Mouse (Mus musculus): Measurements from ENCODE around the gene Atxn1. TPM values are rescaled to one million over a fixed set of nuclear protein-coding genes. Genes with fewer than 3 reads are reported as not detected.
A peak's percentile ranks its signal among the peaks of the same experiment; 100 is the strongest.

The Atxn1 gene
- polyA plus RNA-seq, 1 experiment, result 7.2 TPM

DNA sequence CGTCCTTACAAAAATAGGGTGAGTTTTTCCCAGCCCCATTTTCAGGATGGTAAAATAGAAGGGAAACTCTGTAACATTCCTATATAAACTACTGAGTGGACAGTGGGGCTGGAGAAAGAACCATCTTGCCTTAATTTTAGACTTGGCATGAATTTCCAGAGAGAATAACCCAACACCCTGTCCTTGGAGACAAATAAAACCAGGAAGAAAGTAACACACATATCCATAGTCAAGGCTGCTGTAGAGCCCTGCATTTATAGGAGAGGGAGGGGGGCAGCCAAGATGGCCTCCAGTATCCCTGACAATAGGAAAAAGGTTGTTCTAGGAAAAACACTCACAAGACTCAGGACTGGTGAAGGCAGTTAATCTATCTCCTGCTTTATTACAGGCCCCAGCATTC is 210.3 kb downstream of the Atxn1 start:
- Histone ChIP-seq H3K27ac (replicated peaks; ENCODE audit: low read depth, low read length) (peak overlapping the region; percentile 0; the same call in 1 of the 2 replicates), H3K4me1 (ENCODE audit: control insufficient read depth, insufficient read depth, insufficient read length, low read length) (peaks cover 20% of the 10 kb centered on the region), H3K4me3 (ENCODE audit: insufficient read depth, low read depth, low read length) (no peak overlapping the region)

DNA sequence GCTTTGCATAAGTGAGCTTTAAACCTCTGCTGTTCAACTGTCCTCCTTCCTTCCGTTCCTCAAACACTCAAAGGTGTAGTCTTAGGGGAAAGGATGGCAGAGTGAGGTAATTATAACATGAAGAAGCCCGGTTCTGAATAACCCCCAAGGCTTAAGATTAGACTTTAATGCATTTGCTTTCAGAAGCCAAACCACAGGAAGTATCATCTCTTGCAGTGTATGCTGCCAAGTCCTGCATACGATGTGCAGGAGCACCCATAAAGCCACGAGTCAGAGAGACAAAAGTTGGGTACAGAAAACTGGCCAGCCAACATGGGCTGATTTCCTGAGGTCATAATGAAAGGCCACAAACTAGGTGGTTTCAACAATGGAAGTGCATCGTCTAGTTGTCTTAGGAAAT is 212.3 kb downstream of the Atxn1 start:
- peak overlapping the region; percentile 6; the same call in 1 of the 2 replicates for H3K27ac ChIP-seq (replicated peaks; ENCODE audit: low read depth, low read length)
- peaks cover 35% of the 10 kb centered on the region for H3K4me1 ChIP-seq (ENCODE audit: control insufficient read depth, insufficient read depth, insufficient read length, low read length)
- H3K4me3 ChIP-seq (ENCODE audit: insufficient read depth, low read depth, low read length), result no peak overlapping the region

DNA sequence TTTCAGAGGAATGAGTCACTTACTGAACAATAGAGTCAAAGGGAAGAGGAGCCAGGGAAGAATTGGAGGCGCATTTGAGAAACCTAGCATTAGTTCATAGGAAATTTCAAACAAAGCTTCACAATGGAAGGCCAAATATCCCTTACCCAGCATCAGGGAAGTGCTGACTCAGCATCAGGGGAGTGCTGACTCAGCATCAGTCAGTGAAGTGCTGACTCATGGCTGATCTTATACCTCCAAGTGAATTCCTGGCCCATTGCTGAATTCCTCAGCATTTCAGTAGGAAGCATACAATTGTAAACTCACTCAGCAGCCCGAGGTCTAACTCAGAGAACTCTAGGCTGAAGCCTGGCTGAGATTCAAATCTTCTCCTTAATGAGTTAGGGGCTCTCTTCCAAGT is 213.6 kb downstream of the Atxn1 start:
- Histone ChIP-seq H3K4me3 (ENCODE audit: insufficient read depth, low read depth, low read length) (no peak overlapping the region), H3K4me1 (ENCODE audit: control insufficient read depth, insufficient read depth, insufficient read length, low read length) (peaks cover 32% of the 10 kb centered on the region), H3K27ac (replicated peaks; ENCODE audit: low read depth, low read length) (peak overlapping the region; percentile 11)

DNA sequence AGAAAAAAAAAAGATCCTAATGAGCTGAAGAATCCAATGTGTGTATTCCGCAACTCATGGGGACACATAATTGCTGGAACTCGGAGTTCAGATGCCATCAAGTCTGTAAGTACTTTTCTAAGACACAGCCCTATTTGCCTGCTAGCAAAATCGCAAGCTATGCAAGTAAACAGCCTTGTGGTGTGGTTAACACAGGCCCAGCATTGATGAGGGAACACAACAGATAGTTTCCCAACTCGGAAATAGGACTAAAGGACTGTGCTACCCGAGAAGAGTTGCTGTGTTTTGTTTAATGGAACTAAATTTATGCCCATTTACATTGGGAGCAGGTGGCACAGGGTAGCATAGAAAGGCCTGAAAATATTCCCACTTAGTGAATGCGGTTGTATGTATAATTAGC is 214.2 kb downstream of the Atxn1 start:
- Histone ChIP-seq H3K4me3 (ENCODE audit: insufficient read depth, low read depth, low read length) (no peak overlapping the region), H3K27ac (replicated peaks; ENCODE audit: low read depth, low read length) (no peak overlapping the region), H3K4me1 (ENCODE audit: control insufficient read depth, insufficient read depth, insufficient read length, low read length) (peaks cover 32% of the 10 kb centered on the region)

DNA sequence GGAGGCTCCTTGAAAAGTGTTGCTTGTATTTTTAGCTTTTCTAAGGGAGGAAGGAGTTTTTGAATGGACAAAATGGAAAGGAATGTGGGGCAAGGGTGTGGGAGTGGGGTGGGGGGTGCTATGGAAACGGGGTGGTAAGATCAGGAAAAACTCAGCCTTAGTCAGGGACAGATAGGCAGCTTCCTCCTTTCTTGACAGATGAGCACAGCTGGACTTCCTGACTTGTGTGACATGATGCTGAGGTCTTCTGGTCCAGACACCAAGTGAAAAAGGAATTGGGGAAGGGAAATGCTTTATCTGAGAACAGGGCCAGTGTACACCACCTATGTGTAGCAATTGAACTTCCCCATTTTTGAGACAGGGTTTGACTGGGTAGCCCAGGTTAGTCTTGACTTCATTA is 214.9 kb downstream of the Atxn1 start:
- H3K4me1 ChIP-seq (ENCODE audit: control insufficient read depth, insufficient read depth, insufficient read length, low read length), result peaks cover 32% of the 10 kb centered on the region
- H3K27ac ChIP-seq (replicated peaks; ENCODE audit: low read depth, low read length), result peak overlapping the region; percentile 43
- H3K4me3 ChIP-seq (ENCODE audit: insufficient read depth, low read depth, low read length), result no peak overlapping the region

DNA sequence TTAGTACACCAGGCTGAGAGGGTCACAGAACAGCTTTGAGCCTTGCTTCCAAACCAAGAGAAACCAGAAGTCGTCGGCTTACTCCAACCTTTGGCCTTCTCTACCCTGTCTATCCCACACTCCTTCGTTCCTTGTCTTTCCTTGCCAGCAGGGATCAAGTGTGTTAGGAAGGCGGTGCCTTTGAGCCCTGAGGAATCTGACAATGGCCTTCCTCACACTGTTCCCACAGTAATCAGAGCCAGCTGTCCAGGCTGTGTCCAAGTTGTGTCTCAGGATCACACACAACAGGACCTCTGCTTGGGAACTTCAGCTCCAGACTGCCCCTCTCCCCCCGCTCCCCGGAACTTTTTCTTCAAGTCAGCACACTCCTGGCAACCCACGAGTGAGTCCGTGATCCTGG is 215.6 kb downstream of the Atxn1 start:
- H3K27ac ChIP-seq (replicated peaks; ENCODE audit: low read depth, low read length), result peak overlapping the region; percentile 50

DNA sequence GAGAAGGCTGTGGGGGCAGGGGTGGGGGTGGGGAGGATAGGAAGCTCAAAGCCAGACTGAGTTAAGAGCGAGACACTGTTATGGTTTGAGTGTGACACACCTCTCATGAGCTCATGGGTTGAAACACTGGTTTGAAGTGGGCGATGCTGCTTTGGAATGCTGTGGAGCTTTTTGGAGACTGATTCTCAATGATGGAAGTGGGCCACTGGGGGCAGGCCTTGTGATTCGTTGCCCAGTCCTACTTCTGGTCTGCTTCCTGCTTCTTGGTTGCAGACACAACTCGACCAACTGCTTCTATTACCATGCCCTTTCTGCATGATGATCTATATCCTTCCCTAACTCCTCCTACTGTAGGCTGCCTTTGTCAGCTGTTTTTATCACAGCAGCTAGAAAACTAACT is 216.1 kb downstream of the Atxn1 start:
- Histone ChIP-seq H3K4me1 (ENCODE audit: control insufficient read depth, insufficient read depth, insufficient read length, low read length) (peaks cover 27% of the 10 kb centered on the region), H3K4me3 (ENCODE audit: insufficient read depth, low read depth, low read length) (no peak overlapping the region), H3K27ac (replicated peaks; ENCODE audit: low read depth, low read length) (peak overlapping the region; percentile 50)

More for the DNA sequence above, 215.6 kb downstream of the Atxn1 start:
- Histone ChIP-seq H3K4me3 (ENCODE audit: insufficient read depth, low read depth, low read length) (no peak overlapping the region), H3K4me1 (ENCODE audit: control insufficient read depth, insufficient read depth, insufficient read length, low read length) (peaks cover 27% of the 10 kb centered on the region)

DNA sequence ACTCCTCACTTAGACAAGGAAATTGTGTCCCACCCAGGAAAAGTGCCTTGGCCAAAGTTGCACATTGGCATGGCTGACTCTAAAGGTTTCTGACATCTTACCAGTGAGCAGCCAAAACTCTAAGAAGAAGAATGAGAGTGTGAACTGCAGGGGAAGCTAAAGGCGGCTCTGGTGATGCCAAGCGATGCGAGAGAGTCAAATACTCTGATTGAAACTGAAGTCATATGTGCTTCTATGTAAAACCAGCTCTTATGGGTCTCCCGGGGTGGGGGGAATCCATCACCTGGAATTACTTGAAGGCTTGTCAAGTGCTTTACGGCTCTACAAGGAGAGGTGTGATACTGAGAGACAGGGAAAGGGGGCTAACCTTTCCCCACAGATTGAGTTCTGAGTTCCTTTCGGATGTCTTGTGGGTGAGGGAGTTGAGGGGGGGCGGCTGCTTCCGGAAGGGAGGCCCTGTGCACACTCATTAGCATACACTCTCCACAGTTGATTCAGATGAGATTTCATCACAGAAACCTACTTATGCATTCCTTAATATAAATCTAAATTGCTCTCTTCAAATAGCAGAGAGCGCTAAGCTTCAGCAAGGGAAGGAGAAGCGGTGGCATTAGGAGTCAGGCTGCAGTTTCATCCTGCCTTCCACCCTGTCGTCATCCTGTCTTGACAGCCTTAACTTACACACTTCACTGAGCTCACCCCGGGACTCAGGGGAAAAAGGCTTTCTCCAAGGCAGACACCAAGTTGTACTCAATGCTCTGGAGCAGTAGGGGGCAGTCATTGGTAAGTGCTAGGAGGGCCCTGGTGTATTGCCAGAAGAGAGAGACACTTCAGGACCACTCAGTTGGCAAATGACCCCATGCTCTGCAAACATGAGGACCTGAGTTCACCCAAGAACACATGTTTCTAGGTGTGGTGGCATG is 218.7 kb downstream of the Atxn1 start:
- H3K27ac ChIP-seq (replicated peaks; ENCODE audit: low read depth, low read length), result no peak overlapping the region
- H3K4me3 ChIP-seq (ENCODE audit: insufficient read depth, low read depth, low read length), result no peak overlapping the region
- peaks cover 27% of the 10 kb centered on the region for H3K4me1 ChIP-seq (ENCODE audit: control insufficient read depth, insufficient read depth, insufficient read length, low read length)

DNA sequence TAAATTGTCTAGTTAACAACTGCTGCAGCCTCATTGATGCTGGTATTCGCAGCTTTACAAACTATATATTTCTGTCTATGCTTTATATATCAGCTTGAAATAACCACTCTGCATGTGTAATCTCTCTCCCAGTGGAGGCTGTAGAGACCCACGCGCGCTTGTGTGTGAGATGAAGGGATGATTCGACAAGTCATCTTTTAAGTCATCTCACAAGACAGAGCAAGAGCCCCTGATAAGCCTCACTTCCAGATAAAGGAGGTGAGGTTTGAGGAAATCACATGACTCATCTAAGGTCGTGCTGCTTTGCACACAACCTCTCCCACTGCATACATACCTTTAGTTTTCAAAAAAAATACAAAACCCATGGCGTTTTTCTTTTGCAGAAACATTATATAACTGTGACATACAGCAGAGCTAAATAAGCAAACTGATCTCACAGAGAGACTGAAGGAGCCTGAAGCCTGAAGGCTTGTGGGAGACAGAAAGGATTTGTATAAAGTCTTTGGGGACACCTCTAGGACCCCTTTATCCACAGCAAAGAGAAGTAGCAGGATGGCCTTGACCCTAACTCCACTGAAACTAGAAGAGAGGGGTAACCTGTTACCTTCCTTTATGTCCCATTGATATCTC is 219.9 kb downstream of the Atxn1 start:
- no peak overlapping the region for H3K27ac ChIP-seq (replicated peaks; ENCODE audit: low read depth, low read length)
- H3K4me1 ChIP-seq (ENCODE audit: control insufficient read depth, insufficient read depth, insufficient read length, low read length), result peaks cover 24% of the 10 kb centered on the region
- no peak overlapping the region for H3K4me3 ChIP-seq (ENCODE audit: insufficient read depth, low read depth, low read length)

DNA sequence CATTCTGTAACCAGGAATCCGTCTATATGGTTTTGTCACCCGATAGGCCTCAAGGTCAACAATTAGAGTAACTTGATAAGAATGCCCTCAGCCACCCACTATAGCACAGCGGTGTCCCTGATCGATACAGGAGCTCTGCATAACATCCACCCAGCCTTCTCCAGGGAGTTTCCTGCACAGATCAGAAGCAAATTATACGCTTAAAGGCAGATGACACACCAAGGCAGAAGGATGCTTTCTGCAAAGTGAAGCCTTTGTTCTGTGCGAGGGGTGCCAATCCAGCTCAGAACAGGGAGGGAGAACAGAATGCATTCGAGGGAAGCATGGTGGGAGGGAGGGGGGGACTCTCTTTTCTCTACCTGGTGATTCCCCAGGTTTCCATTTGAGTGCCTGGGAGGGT is 221.0 kb downstream of the Atxn1 start:
- H3K4me3 ChIP-seq (ENCODE audit: insufficient read depth, low read depth, low read length), result no peak overlapping the region

DNA sequence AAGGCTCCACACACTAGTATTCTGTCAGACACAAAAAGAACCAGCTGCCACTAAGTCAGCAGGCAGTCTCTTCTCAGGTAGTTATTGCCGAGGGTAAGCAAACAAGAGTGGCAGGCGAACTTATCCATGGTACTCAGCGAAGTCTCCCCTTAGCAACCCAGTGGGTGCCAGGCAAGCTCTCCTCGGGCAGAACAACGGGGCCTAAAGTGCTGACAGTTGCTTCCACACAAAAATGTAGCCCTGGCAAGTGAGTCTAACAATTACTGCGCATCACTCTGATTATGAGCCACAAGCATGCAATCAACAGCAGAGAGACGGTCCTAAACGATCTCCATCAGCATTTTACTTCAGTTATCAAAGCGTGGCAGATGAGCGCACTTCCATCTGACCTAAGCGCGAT is 224.4 kb downstream of the Atxn1 start:
- no peak overlapping the region for H3K27ac ChIP-seq (replicated peaks; ENCODE audit: low read depth, low read length)
- H3K4me1 ChIP-seq (ENCODE audit: control insufficient read depth, insufficient read depth, insufficient read length, low read length), result no peaks in the 10 kb centered on the region; the same call in 1 of the 2 replicates
- H3K4me3 ChIP-seq (ENCODE audit: insufficient read depth, low read depth, low read length), result no peak overlapping the region

More for the DNA sequence above, 221.0 kb downstream of the Atxn1 start:
- H3K4me1 ChIP-seq (ENCODE audit: control insufficient read depth, insufficient read depth, insufficient read length, low read length), result peaks cover 13% of the 10 kb centered on the region
- H3K27ac ChIP-seq (replicated peaks; ENCODE audit: low read depth, low read length), result no peak overlapping the region

DNA sequence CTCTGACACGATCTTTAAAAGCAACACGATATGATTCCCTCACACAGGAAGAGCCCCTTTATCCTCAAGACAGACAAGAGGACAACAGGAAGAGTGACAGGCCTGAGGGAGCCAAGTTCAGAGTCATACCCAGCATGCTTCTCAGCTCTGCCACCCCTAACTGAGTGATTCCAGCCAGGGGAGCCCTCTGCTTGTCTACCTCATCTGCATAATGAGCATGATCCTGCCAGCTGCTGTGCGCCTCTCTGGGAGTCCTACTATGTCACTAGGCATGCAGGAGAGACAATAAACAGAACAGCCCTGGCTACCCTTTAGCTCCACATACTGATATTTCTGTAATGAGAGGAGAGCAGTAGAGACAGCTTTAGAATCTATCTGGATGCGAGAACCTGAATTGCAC is 228.6 kb downstream of the Atxn1 start:
- no peak overlapping the region for H3K27ac ChIP-seq (replicated peaks; ENCODE audit: low read depth, low read length)
- H3K4me3 ChIP-seq (ENCODE audit: insufficient read depth, low read depth, low read length), result no peak overlapping the region
- no peaks in the 10 kb centered on the region for H3K4me1 ChIP-seq (ENCODE audit: control insufficient read depth, insufficient read depth, insufficient read length, low read length)

DNA sequence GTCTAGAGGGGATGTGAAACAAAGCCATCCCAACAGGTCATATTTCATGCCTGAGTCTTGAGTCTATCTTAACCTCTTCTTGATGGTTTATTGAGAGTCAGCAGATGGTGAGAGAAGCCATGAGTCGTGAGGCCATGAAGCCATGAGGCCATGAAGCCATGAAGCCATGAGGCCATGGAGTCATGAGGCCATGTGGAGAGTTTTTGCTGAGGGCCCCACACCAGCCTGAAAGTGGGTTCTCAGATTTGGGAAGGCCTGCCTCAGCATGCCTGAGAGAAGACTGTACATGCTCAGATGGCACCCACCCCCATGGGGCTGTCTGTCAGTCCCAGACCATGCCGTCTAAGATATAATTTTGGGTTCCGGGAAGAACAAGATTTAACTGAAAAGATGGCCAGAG is 229.0 kb downstream of the Atxn1 start:
- no peaks in the 10 kb centered on the region for H3K4me1 ChIP-seq (ENCODE audit: control insufficient read depth, insufficient read depth, insufficient read length, low read length)
- no peak overlapping the region for H3K4me3 ChIP-seq (ENCODE audit: insufficient read depth, low read depth, low read length)
- no peak overlapping the region for H3K27ac ChIP-seq (replicated peaks; ENCODE audit: low read depth, low read length)

DNA sequence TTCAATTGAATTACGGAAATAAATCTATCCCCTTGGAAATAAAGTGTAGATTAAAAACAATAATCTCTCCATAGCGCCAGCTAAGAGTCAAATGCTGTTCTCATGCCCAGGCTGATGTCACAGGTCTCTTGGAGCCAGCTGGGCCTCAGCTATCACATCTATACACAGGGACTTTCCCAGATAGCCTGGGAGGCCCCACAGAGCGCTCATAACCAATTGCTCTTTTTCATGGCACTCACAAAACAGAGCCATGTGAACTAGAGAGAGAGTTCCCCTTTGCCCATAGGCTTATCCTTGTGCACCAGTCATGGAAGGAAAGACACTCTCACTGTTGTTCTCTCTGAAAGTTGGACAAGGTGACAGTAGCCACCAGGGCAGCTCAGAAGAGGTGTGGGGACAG is 230.3 kb downstream of the Atxn1 start:
- Histone ChIP-seq H3K4me3 (ENCODE audit: insufficient read depth, low read depth, low read length) (no peak overlapping the region), H3K27ac (replicated peaks; ENCODE audit: low read depth, low read length) (no peak overlapping the region), H3K4me1 (ENCODE audit: control insufficient read depth, insufficient read depth, insufficient read length, low read length) (no peaks in the 10 kb centered on the region)

DNA sequence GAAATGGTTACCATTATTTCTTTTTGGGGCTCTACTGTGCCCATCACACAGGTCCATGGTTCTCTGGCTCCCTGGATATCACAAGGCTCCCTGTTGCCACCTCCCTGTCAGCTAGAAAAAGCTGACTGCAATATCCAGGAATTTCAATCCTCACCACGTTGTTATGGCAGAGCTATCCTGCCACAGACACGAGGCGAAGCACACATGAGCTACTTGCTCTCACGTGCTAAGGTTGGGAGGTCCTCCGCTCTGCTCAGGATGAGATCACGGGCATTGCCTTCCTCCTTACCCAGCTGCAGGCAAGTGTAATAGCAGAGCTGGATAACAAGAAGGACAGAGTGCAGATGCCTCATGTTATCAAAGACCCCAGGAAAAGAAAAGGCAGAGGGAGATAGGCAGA is 232.2 kb downstream of the Atxn1 start:
- Histone ChIP-seq H3K27ac (replicated peaks; ENCODE audit: low read depth, low read length) (no peak overlapping the region), H3K4me1 (ENCODE audit: control insufficient read depth, insufficient read depth, insufficient read length, low read length) (no peaks in the 10 kb centered on the region), H3K4me3 (ENCODE audit: insufficient read depth, low read depth, low read length) (no peak overlapping the region)

DNA sequence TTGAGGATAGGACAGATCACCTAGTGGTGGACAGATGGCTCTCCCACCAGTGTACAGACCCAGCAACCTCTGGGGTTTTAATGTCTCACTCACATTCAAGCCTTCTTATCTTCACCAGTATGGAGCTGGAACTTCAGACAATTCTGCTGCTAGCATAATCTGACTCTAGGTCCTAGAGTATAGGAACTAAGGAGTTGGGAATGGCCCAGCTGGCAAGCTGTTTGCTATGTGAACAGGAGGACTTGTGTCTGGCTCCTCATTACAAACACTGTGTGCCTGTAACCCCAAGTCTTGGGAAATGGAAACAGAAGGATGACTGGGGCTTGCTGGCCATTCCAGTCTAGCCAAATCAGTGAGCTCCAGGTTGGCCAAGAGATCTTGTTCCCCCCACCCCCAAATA is 237.9 kb downstream of the Atxn1 start:
- H3K4me1 ChIP-seq (ENCODE audit: control insufficient read depth, insufficient read depth, insufficient read length, low read length), result peaks cover 20% of the 10 kb centered on the region
- no peak overlapping the region for H3K27ac ChIP-seq (replicated peaks; ENCODE audit: low read depth, low read length)
- no peak overlapping the region for H3K4me3 ChIP-seq (ENCODE audit: insufficient read depth, low read depth, low read length)

Data from brown adipose tissue, adult 24 weeks (tissue).